Mouse (Mus musculus) gastrocnemius, adult 8-10 months (tissue): ENCODE results near the gene Nrf1. TPM values are rescaled to one million over a fixed set of nuclear protein-coding genes. Genes with fewer than 3 reads are reported as not detected.
A peak's percentile ranks its signal among the peaks of the same experiment; 100 is the strongest.

Experiments used
- DNase-seq, 2 experiments: peaks; one replicate each; pipeline ENCODE4 v3.0.0; 2022; ENCODE audit warnings: low spot score in 2 of 2
- total RNA-seq, 4 experiments: library from RNA; stranded (reverse); gene quantifications; 2 replicates each; pipeline ENCODE4 v1.2.4; 2022

The Nrf1 gene
- total RNA-seq, 4 experiments from 2014 or later: 10.8 to 13.6 (median 11.7) TPM

GRCm38 (mm10) chr6:30143263-30143662 is 95.5 kb downstream of the Nrf1 start:
- DNase-seq: no peak

DNA sequence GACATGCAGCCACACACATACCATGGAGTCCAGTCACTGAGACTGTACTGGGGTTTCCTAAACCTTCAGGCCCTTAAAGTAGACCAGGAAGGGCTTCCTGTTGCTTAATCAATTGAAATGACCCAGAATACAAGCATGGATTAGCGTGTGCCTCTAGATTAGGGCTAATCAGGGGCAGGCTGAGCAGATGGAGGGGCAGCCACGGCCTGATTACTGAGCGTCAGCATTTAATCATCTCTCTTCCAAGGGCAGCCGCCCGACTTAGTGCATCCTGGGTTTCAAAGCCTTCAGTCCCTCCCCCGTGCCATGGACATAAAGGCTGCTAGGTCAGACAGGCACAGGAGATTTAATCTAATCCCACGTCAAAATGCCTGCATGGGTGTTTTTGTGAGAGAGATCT is 99.3 kb downstream of the Nrf1 start:
- no peak for DNase-seq

DNA sequence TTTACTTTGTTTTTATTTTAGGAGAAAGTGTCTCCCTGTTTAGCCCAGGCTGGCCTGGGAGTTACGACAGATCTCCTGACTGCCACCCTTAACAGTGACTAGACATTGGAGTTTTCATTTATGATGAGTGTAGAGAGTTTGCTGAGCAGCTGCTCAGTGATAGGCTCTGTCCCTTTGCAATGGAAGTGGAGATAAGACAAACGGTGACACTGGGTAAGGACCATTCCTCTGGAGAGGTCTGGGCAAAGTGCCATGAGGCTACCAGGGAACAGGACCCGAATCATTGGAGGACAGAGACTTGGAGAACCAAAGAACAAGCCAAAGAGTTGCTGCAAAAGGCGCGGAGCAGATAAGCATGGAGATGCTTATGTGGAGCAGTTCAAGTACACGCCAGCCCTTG is 100.0 kb downstream of the Nrf1 start:
- DNase-seq: no peak

- no peak for DNase-seq
Observed at GRCm38 (mm10) chr6:30150471-30150870, 102.7 kb downstream of the Nrf1 start.

- no peak for DNase-seq
Observed at GRCm38 (mm10) chr6:30152163-30152562, 104.4 kb downstream of the Nrf1 start.

DNA sequence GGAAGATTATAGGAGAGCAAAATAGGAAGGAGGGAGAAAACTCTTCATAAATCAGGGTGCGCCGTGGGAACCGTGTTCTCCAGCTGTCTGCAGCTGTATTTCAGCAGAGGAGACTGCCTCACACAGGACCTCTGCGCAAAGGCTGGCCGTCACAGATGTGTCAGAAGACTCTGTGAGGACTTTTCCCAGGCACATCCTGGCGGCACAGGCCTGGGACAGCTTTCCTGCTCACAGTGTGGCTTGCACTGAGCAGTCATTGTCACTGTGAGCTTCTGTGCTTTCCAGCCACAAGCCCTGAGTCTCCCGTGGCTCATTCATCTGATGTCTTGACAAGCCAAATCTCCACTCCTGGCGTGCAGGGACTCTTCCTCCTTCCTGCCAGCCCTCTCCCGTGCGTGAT is 104.9 kb downstream of the Nrf1 start:
- DNase-seq: no peak

- no peak for DNase-seq
Observed at GRCm38 (mm10) chr6:30153076-30153475, 105.3 kb downstream of the Nrf1 start.

DNA sequence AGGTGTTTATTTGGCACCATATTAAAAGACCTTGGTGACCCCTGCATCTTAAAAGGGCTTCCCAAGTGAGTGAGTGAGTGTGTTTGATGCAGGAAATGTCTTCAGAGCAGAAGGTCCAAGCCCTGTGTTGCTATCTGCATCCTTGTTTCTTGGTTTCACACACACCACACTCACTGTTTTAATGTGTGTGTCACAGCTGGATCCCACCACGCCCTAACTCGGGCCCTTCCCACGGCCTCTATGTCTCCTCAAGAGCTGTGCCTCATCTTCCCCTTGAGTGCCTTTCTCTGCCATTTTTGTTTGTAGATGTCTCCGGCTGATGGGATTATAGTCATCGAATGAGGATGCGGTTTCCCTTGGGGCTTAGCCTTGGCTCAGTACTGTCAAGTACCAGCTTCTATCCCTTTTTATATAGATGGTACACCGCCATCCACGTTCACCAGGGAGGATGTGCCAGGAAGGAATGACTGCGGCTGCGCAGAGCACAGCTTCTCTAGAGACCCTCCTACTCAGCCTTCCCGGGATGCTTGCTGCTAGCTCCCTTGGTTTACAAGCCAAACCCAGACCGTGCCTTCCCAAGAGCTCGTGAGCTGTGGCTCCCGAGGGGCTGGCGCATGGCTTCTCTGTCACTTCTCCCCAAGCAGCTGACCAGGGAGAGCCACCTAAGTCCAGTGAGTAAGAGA is 106.1 kb downstream of the Nrf1 start:
- no peak for DNase-seq

DNA sequence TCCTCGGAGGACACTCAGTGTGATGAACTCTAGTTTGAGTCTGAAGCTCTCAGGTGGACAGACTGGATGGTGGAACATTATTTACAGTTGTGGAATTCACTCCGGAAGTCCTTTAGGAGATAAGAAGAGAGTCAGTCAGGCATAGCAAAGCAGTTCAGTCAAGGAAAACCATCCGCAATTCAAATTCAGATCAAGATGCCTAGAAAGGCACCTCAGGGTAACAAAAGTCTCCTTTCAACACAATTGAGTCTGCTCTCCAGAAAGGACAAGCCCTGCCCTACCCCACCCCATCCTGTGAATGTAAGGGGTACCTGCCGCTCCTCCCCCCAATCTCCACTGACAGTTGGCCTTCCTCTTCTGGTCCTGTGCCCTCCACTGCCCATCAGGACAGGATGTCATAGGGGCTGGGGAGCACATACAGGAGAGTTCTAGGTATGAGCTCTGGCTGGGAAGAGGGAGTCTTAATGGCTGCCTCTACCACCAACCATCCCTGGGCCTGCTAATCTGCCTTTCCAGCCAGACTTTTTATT is 111.8 kb downstream of the Nrf1 start:
- DNase-seq: no peak

GRCm38 (mm10) chr6:30160408-30160807 is 112.6 kb downstream of the Nrf1 start:
- DNase-seq: no peak

- no peak for DNase-seq
Observed at GRCm38 (mm10) chr6:30161618-30162017, 113.8 kb downstream of the Nrf1 start.

- no peak for DNase-seq
Observed at GRCm38 (mm10) chr6:30162091-30162490, 114.3 kb downstream of the Nrf1 start.

DNA sequence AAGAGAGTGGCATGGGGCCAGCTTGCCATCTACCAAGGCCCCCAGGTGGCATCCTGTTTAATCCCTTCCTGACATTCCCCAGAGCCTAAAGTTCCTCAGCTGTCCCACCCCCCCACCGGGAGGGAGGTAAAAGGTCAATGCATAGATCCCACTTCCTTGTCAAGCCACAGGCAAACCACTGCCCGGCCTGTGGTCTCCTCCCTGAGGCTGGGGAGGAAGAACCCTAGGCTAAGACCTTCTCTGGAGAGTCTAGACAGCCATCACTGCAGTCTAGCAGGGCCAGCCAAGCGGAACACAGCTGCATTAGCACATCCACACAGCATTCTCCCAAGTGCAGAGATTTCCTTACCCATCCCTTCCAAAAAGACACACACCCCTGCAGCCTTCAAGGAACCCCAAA is 118.6 kb downstream of the Nrf1 start:
- no peak for DNase-seq

DNA sequence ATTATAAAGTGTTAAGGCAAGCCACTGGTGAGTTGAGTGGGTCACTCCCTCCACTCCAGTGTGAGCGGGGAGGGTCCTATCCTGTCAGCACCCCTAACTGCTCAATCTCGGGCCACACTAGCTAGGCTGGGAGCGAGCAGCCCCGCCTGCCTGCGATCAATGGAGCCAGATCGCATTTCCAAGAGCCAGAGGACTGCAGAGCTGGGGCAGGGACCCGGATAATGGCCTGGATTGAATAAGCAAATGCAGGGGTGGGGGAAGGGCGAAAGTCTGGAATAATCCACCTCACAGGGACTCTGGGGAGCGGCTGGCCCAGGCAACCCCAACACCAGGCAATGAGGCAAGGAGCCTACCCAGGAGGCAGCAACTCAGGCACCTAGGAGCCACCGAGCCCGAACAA is 119.4 kb downstream of the Nrf1 start:
- DNase-seq: no peak

- peak in 1 of 2 experiments; percentile 14 for DNase-seq
Observed at GRCm38 (mm10) chr6:30168275-30168674, 120.5 kb downstream of the Nrf1 start.

GRCm38 (mm10) chr6:30169148-30169547 is 121.4 kb downstream of the Nrf1 start:
- no peak for DNase-seq

- no peak for DNase-seq
Observed at GRCm38 (mm10) chr6:30171226-30171625, 123.4 kb downstream of the Nrf1 start.

GRCm38 (mm10) chr6:30171967-30172366 is 124.2 kb downstream of the Nrf1 start:
- no peak for DNase-seq

DNA sequence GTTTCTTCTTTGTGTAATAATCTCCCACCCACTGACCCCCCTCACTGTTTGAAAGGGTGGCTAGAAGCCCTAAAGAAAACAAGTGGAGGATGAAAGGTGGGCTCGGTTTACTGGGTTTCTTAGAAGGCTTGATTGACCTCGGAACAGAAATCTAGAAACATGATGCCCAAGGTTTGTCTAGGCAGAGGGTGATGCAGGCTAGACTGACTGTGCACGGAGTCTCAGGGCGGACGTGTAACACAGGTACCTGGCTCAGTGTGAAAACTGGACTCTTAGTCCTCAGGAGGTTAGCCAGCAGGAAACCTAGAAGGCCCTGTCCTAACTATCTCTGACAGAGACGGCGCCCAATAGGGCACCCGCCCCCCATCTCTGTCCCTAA is 124.6 kb downstream of the Nrf1 start:
- DNase-seq: no peak

GRCm38 (mm10) chr6:30172820-30173550 is 125.2 kb downstream of the Nrf1 start:
- no peak for DNase-seq

DNA sequence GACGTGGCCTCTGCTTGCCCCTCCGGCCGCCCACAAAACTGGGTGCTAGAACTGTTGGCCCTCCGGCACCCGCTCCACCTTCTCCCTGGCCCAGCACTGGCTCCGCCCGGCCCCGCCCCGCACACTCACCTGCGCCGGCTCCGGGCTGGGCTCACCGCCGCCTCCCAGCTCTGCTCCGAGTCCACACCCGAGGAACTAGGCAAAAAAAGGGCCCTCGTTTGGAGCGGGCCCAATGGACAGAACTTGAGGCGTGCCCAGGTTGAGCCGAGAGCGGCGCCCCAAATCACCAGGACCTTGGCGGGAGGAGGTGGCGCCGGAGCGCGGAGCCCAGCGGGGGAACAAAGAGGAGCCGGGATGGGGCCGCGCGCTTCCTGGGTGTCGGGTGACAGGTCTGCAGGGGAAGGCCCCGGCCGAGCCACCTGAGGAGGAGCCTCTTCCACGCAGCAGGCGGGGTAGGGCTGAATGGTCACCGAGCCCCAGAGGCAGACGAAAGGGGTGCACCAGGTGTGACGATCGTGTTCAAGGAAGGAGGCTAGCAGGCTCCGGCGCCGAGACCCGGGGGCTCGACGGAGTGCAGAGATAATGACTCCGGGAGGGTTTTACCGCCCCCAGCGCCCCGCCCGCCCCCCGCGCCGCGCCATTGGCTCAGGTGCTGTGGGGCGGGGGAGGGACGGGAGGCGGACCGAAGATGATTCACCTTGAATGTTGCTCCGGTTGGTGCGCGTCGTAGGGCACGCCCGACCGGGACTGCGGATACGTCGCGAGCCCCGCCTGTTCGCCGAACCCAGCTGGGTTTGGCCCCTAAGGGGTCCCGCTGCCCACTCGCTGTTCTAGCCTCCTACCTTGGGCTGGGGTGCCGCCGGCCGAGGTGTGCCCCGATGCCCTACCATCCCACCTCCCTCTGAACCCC is 126.0 kb downstream of the Nrf1 start:
- DNase-seq: no peak
